Mouse (Mus musculus) embryonic facial prominence, embryonic 10.5 days (tissue): ENCODE data around the gene Samd3. TPM values are rescaled to one million over a fixed set of nuclear protein-coding genes. Genes with fewer than 3 reads are reported as not detected.

ENCODE experiments used
- DNase-seq: peaks from one replicate; pipeline ENCODE4 v3.0.0-alpha.2; 2017; ENCODE audit warnings: low spot score
- H3K27ac ChIP-seq: fragments of 300-500 bp; sonication (generic); replicated peaks from 2 replicates; pipeline ENCODE4 v1.5.1; 2016; ENCODE audit warnings: mild to moderate bottlenecking
- H3K27me3 ChIP-seq: fragments of 300-500 bp; sonication (generic); replicated peaks from 2 replicates; pipeline ENCODE4 v1.6.1; 2016; ENCODE audit warnings: low read depth, mild to moderate bottlenecking; ENCODE audit not compliant: poor library complexity, severe bottlenecking
- H3K36me3 ChIP-seq: fragments of 300-500 bp; sonication (generic); replicated peaks from 2 replicates; pipeline ENCODE4 v1.6.1; 2016; ENCODE audit warnings: mild to moderate bottlenecking, moderate library complexity
- H3K4me1 ChIP-seq: fragments of 300-500 bp; sonication (generic); 2 replicates; pipeline ENCODE4 v1.6.1; 2016
- H3K4me3 ChIP-seq: fragments of 300-500 bp; sonication (generic); 2 replicates; pipeline ENCODE4 v1.5.1; 2016; ENCODE audit warnings: mild to moderate bottlenecking, moderate library complexity
- H3K9me3 ChIP-seq: fragments of 300-500 bp; sonication (generic); 2 replicates; pipeline ENCODE4 v1.6.1; 2016; ENCODE audit warnings: mild to moderate bottlenecking
- WGBS: fragments of 180-500 bp; shearing (Covaris S2); methylation state at CpG from one replicate; pipeline ENCODE4 v1.1.7; 2016; 5-methylcytosine and 5-hydroxymethylcytosine counted together
- polyA plus RNA-seq: library from polyadenylated mRNA; unstranded; fragments of >200 nt; fragmentation: Nextera tagmentation; extraction: Ambion mirVana; gene quantifications from 2 replicates; pipeline ENCODE4 v1.2.1, GENCODE M21; 2016

Samd3 gene
- 0.15 and 0.72 TPM in 2 replicates for polyA plus RNA-seq

GRCm38 (mm10) chr10:26229488-26229887, at the start of gene Samd3:
TSS of gene Samd3 (plus strand) at chr10:26229707.
- Histone ChIP-seq H3K4me1 (no peaks in the 10 kb centered on the region), H3K27me3 (no peaks in the 10 kb centered on the region), H3K4me3 (no peak within 1 kb of the TSS), H3K27ac (no peak within 1 kb of the TSS), H3K36me3 (no peaks in the 10 kb centered on the region), H3K9me3 (no peaks in the 10 kb centered on the region)
- 74% methylated on average over 4 of the region's 4 CpGs for WGBS
- no peak for DNase-seq

- no peaks in the 10 kb centered on the region for H3K36me3 ChIP-seq
- no peak overlapping the region for H3K4me3 ChIP-seq
- H3K27ac ChIP-seq: no peak overlapping the region
- no peaks in the 10 kb centered on the region for H3K27me3 ChIP-seq
- 72% methylated on average over 5 of the region's 5 CpGs for WGBS
- DNase-seq: no peak
- no peaks in the 10 kb centered on the region for H3K4me1 ChIP-seq
- no peaks in the 10 kb centered on the region for H3K9me3 ChIP-seq
Measured at GRCm38 (mm10) chr10:26185289-26185688, 44.2 kb upstream of the Samd3 start.

- DNase-seq: no peak
- Histone ChIP-seq H3K4me1 (peaks cover 13% of the 10 kb centered on the region), H3K27ac (no peak overlapping the region)
Measured at GRCm38 (mm10) chr10:26190811-26191210, 38.7 kb upstream of the Samd3 start.

GRCm38 (mm10) chr10:26194892-26195291, 34.6 kb upstream of the Samd3 start:
- no peaks in the 10 kb centered on the region for H3K27me3 ChIP-seq
- 86% methylated on average over 1 of the region's 1 CpGs for WGBS
- no peaks in the 10 kb centered on the region for H3K9me3 ChIP-seq
- no peaks in the 10 kb centered on the region for H3K36me3 ChIP-seq
- no peak for DNase-seq
- H3K4me1 ChIP-seq: peaks cover 13% of the 10 kb centered on the region
- H3K27ac ChIP-seq: no peak overlapping the region
- no peak overlapping the region for H3K4me3 ChIP-seq

More at GRCm38 (mm10) chr10:26190811-26191210, 38.7 kb upstream of the Samd3 start:
- H3K36me3 ChIP-seq: no peaks in the 10 kb centered on the region
- no peaks in the 10 kb centered on the region for H3K9me3 ChIP-seq
- no peaks in the 10 kb centered on the region for H3K27me3 ChIP-seq
- H3K4me3 ChIP-seq: no peak overlapping the region

- DNase-seq: no peak
- Histone ChIP-seq H3K4me3 (no peak overlapping the region), H3K9me3 (no peaks in the 10 kb centered on the region), H3K27me3 (no peaks in the 10 kb centered on the region), H3K4me1 (no peaks in the 10 kb centered on the region; the same call in 1 of the 2 replicates), H3K27ac (no peak overlapping the region), H3K36me3 (no peaks in the 10 kb centered on the region)
- WGBS: 89% methylated on average over 9 of the region's 9 CpGs
Measured at GRCm38 (mm10) chr10:26202708-26203368, 26.7 kb upstream of the Samd3 start.

- no peaks in the 10 kb centered on the region for H3K9me3 ChIP-seq
- no peak for DNase-seq
- H3K4me3 ChIP-seq: no peak overlapping the region
- 89% methylated on average over 4 of the region's 4 CpGs for WGBS
- H3K4me1 ChIP-seq: no peaks in the 10 kb centered on the region
- H3K36me3 ChIP-seq: no peaks in the 10 kb centered on the region
- H3K27ac ChIP-seq: no peak overlapping the region
- H3K27me3 ChIP-seq: no peaks in the 10 kb centered on the region
Measured at GRCm38 (mm10) chr10:26220729-26221128, 8.8 kb upstream of the Samd3 start.

- Histone ChIP-seq H3K4me1 (no peaks in the 10 kb centered on the region), H3K27ac (no peak overlapping the region), H3K4me3 (no peak overlapping the region), H3K9me3 (no peaks in the 10 kb centered on the region), H3K27me3 (no peaks in the 10 kb centered on the region), H3K36me3 (no peaks in the 10 kb centered on the region)
- DNase-seq: no peak
- WGBS: 92% methylated on average over 5 of the region's 5 CpGs
Measured at GRCm38 (mm10) chr10:26226241-26226640, 3.3 kb upstream of the Samd3 start.

GRCm38 (mm10) chr10:26226734-26227133, 2.8 kb upstream of the Samd3 start:
- Histone ChIP-seq H3K4me1 (no peaks in the 10 kb centered on the region), H3K9me3 (no peaks in the 10 kb centered on the region), H3K27ac (no peak overlapping the region), H3K4me3 (no peak overlapping the region), H3K27me3 (no peaks in the 10 kb centered on the region), H3K36me3 (no peaks in the 10 kb centered on the region)
- 66% methylated on average over 2 of the region's 2 CpGs for WGBS
- DNase-seq: no peak

GRCm38 (mm10) chr10:26228187-26228586, 1.3 kb upstream of the Samd3 start:
- no peaks in the 10 kb centered on the region for H3K4me1 ChIP-seq
- H3K9me3 ChIP-seq: no peaks in the 10 kb centered on the region
- no peaks in the 10 kb centered on the region for H3K36me3 ChIP-seq
- no peak overlapping the region for H3K4me3 ChIP-seq
- H3K27ac ChIP-seq: no peak overlapping the region
- no peaks in the 10 kb centered on the region for H3K27me3 ChIP-seq
- no peak for DNase-seq

GRCm38 (mm10) chr10:26232071-26232653, 2.7 kb downstream of the Samd3 start:
- no peaks in the 10 kb centered on the region for H3K9me3 ChIP-seq
- DNase-seq: no peak
- H3K36me3 ChIP-seq: no peaks in the 10 kb centered on the region
- 91% methylated on average over 3 of the region's 3 CpGs for WGBS
- H3K27me3 ChIP-seq: no peaks in the 10 kb centered on the region
- no peak overlapping the region for H3K27ac ChIP-seq
- no peak overlapping the region for H3K4me3 ChIP-seq
- no peaks in the 10 kb centered on the region for H3K4me1 ChIP-seq

- Histone ChIP-seq H3K27ac (no peak overlapping the region), H3K27me3 (no peaks in the 10 kb centered on the region), H3K4me1 (no peaks in the 10 kb centered on the region), H3K4me3 (no peak overlapping the region), H3K9me3 (no peaks in the 10 kb centered on the region), H3K36me3 (no peaks in the 10 kb centered on the region)
- WGBS: 52% methylated on average over 4 of the region's 4 CpGs
- DNase-seq: no peak
Measured at GRCm38 (mm10) chr10:26238559-26238958, 9.1 kb downstream of the Samd3 start.

- WGBS: 68% methylated on average over 1 of the region's 1 CpGs
- H3K4me1 ChIP-seq: no peaks in the 10 kb centered on the region
Measured at GRCm38 (mm10) chr10:26239090-26239489, 9.6 kb downstream of the Samd3 start.

GRCm38 (mm10) chr10:26243203-26243602, 13.7 kb downstream of the Samd3 start:
- no peaks in the 10 kb centered on the region for H3K27me3 ChIP-seq
- H3K36me3 ChIP-seq: no peaks in the 10 kb centered on the region
- H3K27ac ChIP-seq: no peak overlapping the region
- H3K4me3 ChIP-seq: no peak overlapping the region
- WGBS: 90% methylated on average over 3 of the region's 3 CpGs
- no peaks in the 10 kb centered on the region for H3K4me1 ChIP-seq
- H3K9me3 ChIP-seq: no peaks in the 10 kb centered on the region
- no peak for DNase-seq

More at GRCm38 (mm10) chr10:26239090-26239489, 9.6 kb downstream of the Samd3 start:
- Histone ChIP-seq H3K27me3 (no peaks in the 10 kb centered on the region), H3K4me3 (no peak overlapping the region), H3K27ac (no peak overlapping the region), H3K9me3 (no peaks in the 10 kb centered on the region), H3K36me3 (no peaks in the 10 kb centered on the region)
- no peak for DNase-seq
